Mouse (Mus musculus) neural tube, embryonic 11.5 days (tissue): ENCODE data around the gene Lum. TPM values are rescaled to one million over a fixed set of nuclear protein-coding genes. Genes with fewer than 3 reads are reported as not detected.

ENCODE experiments used
- polyA plus RNA-seq: library from polyadenylated mRNA; unstranded; fragments of >200 nt; fragmentation: Nextera tagmentation; extraction: Ambion mirVana; gene quantifications from 2 replicates; pipeline ENCODE4 v1.2.1, GENCODE M21; 2014

The Lum gene
- polyA plus RNA-seq, 1 experiment from 2014 or later: 49.6 TPM

Other genes with a start within 250 kb of the Lum start
- gene Dcn, start 85.5 kb upstream of the Lum start, polyA plus RNA-seq: 46.0 and 48.1 TPM in 2 replicates
- gene Kera, start 41.8 kb downstream of the Lum start, polyA plus RNA-seq: 0.13 and 0.20 TPM in 2 replicates
- 0.99 and 1.1 TPM in 2 replicates for gene Epyc, start 78.9 kb downstream of the Lum start, polyA plus RNA-seq
- gene Ccer1, start 127.9 kb downstream of the Lum start, polyA plus RNA-seq: not detected in 2 replicates
- gene C030005K15Rik, start 161.6 kb downstream of the Lum start, polyA plus RNA-seq: not detected in 2 replicates